Mouse (Mus musculus): ENCODE measurements around the gene Prkra.

Prkra gene

DNA sequence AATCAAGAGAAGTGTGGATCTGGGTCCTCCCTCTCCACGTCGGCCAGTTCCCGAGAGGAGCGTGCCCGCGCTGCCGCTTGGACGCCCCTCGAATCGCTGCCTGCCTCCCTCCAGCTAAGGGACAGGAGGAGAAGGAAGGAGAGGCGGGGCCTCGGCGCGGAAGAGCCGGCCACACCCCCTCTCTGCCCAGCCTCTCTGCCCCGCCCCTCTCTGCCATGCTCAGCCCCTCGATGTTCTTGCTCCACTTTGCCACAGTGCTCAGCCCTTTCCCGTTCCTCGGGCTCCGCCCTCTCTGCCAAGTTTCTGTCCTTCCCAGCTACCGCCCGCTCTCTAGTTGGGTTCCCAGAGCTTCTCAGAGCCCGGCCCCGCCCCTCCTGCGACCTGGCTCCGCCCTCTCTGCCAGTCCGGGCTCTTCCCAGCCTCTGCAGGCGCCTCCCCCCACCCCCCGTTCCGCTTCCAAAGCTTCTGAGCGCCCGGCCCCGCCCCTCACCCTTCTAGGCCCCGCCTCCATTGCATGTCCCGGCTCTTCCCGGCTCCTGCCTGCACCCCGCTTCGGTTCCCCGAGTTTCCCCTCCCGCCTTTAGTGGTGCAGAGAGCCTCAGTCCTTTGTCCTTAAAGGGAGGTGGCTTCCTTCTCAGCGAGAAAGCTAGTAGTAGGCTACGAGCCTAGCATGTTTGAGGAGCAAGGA, at the start of gene Prkra, which contains the start of gene Pjvk:
Prkra (minus strand) TSS at position 133 of the 688 bp plus-strand sequence.
Pjvk (plus strand) TSS at position 594 of the 688 bp plus-strand sequence.
- DNase-seq (ENCODE audit: low spot score in 2 of 2), result peak; percentile 96 to 97

DNA sequence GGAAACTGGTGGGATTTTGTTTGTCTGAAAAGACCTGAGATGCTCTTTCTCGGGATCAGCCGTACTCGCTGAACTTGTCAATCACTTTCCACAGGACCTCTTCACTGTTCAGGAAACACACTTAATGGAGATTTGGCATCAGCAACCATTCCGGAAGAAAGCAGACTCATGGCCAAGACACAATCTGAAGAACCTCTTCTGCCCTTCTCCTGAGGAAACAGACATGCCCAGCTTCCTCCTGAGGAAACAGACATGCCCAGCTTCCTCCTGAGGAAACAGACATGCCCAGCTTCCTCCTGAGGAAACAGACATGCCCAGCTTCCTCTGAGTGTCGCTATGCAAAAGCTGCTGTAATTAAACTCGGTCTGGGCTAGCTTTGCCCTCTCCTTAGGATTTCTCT, 47.5 kb upstream of the Prkra start:
- no peak for DNase-seq (ENCODE audit: low spot score in 2 of 2)

DNA sequence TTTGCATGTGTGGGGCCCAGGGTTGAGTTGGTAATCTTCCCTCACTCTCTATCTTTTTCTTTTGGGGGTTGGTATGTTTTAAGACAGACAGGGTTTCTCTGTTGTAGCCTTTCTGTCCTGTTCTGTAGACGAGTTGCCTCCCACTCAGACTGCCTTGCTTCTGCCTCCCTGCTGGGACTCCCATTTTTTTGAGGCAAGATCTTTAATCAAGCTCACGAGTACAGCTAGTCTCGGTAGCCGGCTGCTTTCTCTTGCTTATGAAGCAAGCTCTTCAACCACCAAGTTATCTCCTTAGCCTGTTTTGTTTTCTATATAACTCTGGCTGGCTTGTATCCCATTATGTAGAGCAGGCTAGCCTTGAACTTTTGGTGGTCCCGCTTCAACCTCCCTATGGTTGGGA, 46.0 kb upstream of the Prkra start:
- no peak for DNase-seq (ENCODE audit: low spot score in 2 of 2)

- DNase-seq (ENCODE audit: low spot score in 2 of 2), result peak in 1 of 2 experiments; percentile 57
Observed at GRCm38 (mm10) chr2:76690436-76691204, 42.8 kb upstream of the Prkra start.

DNA sequence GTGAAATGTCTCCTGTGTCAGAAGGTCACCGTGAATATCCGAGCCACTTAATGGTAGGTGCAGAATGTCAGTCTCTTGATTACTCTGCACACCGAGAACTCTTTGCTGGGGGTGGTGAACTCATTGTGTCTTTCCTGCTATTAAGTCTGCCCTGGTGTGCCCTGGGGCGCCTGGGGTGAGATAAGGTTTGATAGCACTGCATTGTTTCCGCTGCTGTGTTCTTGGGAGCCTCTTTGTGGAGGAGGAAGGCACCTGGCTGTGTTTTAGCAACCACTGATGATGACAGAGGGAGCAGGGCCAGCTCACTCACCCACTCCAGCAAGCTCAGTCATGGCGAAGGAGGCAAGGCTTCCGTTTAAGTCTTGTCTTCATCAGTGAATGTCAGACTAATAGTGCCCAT, 40.3 kb upstream of the Prkra start:
- no peak for DNase-seq (ENCODE audit: low spot score in 2 of 2)

DNA sequence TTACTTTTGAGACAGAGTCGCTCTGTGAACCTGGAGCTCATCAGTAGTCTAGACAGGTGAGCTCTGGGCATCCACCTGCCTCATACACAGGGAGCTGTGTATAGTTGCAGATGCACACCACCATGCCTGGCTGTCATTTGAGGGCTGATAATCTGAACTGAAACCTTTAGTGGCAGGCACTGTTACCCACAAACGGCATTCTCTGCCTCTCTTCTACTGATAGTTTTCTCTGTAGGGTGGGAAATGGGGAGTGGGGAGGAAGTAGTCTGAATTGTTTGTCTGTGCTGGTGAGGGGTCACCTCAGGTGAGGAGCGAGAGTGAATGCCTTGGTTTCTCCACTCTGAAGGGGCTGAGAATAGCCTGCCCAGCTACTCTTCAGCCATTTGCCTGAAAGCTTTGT, 39.8 kb upstream of the Prkra start:
- no peak for DNase-seq (ENCODE audit: low spot score in 2 of 2)

- DNase-seq (ENCODE audit: low spot score in 2 of 2), result no peak
Observed at GRCm38 (mm10) chr2:76686986-76687385, 39.2 kb upstream of the Prkra start.

- DNase-seq (ENCODE audit: low spot score in 2 of 2), result no peak
Observed at GRCm38 (mm10) chr2:76682301-76682700, 34.5 kb upstream of the Prkra start.

DNA sequence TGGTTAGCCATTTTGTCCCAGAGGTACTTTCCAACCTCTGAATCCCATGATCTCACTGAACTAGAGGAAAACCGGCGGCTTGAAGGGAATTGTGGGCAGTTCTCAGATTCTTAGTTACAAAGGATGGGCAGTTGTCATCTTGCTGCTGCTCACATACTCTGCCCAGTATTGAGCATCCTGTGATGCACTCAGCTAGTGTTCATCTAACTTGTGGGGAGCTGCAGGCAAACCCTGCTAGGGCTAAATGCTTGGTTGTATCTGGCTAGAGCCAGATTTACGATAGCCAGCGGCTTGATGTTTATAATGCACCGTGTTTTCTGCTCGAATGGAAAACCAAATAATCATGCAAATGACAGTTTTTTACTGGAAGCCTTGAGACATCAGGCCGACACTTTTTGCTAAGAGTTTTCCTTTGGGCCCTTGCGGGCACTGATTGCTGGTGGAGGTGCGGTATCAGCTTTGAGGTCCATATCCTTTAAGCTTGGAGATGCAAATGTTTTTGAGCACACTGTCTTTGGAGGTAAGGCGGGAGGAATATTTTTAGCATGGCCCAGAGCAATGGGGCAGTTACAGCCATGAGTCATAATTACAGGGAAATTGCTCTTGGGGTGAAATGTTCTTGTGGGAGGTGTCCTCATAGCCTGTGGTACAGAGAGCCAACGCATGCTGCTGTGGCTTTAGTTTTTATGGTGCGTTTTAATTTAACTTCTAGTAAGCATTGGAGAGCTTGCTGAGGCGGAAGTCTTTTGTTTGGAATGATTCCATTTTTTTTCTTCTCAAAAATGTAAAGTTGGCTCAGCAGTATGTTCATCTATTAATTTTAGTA, 28.8 kb upstream of the Prkra start:
- DNase-seq (ENCODE audit: low spot score in 2 of 2), result no peak

DNA sequence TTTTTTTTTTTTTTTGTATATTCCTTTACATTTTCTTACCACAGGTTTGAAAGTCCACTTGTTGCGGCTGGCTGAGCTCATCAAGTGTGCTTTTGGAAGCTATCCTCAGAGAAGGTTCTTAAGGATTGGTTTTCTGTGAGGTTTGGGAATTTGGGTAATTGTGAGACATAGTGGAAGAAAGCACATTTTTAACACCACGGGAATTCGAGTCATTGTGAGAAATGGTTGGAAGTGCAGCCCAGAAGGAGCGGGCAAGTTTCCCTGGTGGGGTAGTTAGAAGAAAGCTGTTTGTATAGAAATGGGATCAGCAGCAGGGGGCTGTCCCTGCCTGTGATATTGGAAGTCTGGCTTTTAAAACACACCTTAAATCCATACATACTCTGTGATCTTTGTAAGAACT, 28.1 kb upstream of the Prkra start:
- no peak for DNase-seq (ENCODE audit: low spot score in 2 of 2)

DNA sequence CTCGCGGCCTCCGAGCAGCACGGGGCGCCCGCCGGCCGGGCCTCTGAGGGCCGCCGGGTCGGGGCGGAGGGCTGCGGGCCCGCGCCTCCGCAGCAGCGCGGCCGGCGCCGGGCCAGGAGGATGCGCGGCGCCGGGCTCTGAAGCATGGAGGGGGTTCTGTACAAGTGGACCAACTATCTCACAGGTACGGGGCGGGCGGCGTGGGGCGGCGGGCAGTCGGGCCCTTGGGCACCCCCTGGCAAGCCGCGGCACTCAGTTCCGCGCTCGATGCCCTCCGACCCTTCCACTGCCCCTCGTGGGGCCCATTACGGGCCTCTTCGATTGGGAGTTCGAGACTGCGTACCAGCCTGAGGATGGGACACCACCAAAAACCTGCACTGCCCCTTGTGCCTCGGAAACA, 27.6 kb upstream of the Prkra start:
- DNase-seq (ENCODE audit: low spot score in 2 of 2), result no peak

DNA sequence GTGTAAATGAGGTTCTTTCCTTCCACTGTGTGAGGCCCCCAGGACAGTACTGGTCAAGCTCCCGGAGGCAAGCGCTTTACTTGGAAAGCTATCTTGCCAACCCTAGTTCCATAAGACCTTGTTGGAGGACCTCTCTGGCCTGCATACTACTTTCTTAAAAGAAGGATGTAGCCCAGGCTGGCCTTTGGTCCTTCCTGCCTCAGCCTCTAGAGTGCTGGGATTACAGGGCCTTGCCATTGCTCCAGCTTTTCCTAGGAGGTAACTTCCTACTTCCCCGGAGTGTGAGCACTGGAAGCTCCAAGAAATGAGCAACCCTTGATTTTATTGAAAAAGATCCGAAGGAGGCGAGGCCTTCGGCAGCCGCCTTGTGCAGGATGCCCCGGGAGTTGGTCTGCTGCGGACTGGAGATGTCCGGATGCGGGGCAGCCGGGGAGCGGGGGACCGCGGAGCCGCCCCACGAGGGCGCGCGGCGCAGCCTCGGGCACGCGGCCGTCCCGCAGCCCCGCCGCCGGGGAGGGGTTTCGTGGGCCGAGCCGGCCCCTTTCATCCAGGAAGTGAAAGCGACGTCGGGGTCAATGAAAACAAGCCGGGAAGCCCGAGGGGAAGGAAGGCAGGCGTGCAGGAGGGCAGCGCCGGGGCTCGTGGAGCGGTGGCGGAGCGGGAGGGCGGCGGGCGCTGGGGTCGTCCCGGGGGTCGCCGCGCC, 27.1 kb upstream of the Prkra start, which contains the start of gene Plekha3:
Plekha3 (plus strand) TSS at position 557 of the 703 bp plus-strand sequence.
- peak; percentile 77 to 85 for DNase-seq (ENCODE audit: low spot score in 2 of 2)

DNA sequence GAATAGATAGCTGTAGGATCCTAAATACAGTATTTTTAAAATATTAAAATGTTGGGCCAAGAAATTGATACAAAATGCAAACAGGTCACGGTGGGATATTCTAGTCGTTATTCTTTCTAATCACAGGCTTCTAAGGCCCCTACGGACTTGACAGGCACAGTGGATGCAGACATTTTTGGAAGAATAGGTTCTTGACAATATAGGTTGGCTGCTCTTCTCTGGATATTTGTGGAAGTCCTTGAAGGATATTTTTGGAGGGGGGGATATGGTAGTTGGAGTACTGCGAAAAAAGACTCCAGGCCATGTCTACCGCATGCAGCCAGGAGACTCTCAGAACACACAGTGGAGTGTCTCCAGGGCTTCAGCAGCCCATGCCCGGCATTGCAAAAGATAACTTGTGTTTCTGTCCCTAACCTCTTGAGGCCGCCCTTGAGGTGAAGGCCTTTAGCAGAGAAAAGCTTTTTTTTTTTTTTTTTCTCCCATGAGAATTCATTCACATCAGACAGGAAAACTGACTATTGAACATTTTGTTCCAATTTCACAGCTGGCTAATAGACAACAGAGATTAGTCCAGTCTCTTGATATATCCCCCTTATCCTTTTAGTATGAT, 25.8 kb upstream of the Prkra start:
- peak; percentile 31 to 33 for DNase-seq (ENCODE audit: low spot score in 2 of 2)

DNA sequence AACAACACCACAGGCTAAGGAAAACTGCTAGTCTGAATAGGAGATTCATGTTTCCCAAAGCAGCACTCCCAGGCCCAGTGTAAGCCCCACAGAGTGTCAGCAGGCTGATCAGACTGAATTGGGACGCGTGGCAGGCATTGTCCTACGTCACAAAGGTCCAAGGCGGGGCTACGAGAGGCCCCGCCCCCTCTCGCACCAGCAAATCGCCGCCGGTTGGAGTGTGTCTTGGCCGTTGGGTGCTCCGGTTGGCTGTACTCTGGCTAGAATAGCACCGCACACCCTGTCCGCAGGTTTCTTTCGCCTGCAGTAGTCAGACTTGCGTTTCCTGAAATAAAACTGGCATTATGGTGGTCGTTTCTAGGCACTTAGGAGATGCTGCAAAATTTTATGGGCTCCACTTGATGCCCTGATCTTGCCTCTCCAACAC, 25.2 kb upstream of the Prkra start, which contains the start of gene Fkbp7:
Fkbp7 (minus strand) TSS at position 151 of the 427 bp plus-strand sequence.
- DNase-seq (ENCODE audit: low spot score in 2 of 2), result peak; percentile 86 to 91

DNA sequence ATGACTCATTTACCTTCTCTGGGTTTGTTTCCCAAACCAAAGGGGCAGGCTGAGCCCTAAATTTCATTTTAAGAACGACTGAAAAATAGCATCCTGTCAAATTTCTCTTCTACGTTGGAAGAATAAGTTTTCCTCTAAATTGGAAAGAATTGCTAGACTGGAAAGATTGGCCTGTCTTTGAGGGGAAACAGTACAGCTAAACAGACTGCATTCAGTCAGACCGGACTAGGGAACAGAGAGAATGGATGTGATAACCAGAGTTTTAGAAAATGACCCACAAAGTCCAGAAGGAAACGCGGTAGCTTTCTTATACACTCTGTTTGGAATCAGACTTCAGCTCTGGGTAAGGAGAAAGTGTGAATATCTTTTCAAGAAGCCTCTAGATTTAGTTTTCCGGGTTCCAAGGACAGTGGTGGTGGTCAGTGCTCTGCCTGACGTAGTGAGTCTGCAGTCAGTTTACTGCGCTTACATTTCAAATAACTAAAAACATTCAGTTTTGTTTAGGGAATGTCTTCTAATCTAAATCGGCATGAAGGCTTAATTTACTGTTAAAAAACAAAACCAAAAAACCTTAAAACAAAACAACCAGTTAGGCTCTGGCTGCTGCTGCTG, 24.4 kb upstream of the Prkra start:
- DNase-seq (ENCODE audit: low spot score in 2 of 2), result no peak

GRCm38 (mm10) chr2:76671641-76672040, 23.8 kb upstream of the Prkra start:
- no peak for DNase-seq (ENCODE audit: low spot score in 2 of 2)

GRCm38 (mm10) chr2:76667200-76667599, 19.4 kb upstream of the Prkra start:
- no peak for DNase-seq (ENCODE audit: low spot score in 2 of 2)

GRCm38 (mm10) chr2:76665531-76665930, 17.7 kb upstream of the Prkra start:
- DNase-seq (ENCODE audit: low spot score in 2 of 2), result no peak

DNA sequence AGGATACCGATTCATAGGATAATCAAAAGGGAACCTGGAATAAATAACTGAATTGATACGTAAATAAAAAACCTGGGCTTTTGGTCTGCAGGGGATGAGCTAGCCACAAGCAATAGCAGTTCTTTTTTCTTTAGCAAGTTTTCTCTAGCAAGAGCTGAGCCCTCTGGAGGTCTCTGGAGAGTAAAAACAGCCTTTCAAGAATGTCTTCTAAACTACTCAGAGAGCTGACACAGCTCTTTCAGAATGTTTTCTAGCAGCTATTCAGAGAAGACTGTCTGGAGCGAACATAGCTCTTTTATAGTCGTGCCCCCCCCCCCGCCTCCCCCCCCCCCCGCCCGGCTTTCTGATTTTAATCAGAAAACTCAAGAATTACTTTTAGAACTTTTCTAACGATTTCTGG, 11.6 kb upstream of the Prkra start:
- DNase-seq (ENCODE audit: low spot score in 2 of 2), result no peak

GRCm38 (mm10) chr2:76658551-76658950, 10.7 kb upstream of the Prkra start:
- DNase-seq (ENCODE audit: low spot score in 2 of 2), result no peak

DNA sequence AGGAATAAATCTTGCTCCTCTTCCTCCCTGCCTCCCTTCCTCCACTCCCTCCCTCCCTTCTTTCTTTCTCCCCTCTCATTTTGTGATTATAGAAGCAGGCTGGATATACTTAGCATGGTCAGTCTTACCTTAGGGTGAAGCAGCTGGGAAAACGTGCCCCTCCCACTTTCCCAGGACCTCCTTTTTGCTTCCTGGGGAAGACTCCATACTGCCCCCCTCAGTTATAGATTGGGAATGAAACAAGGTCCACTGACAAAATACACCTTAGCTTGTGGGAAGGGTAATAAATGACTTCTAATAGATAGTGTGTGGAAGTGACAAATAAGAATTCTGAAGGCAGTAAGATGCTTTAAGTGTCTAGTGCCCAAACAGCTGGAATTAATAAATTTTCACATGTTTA, 8.2 kb upstream of the Prkra start:
- DNase-seq (ENCODE audit: low spot score in 2 of 2), result no peak

Data from urinary bladder, postnatal 36 days (tissue).